Mouse (Mus musculus) cerebellum, adult (tissue): ENCODE results near the gene Krt78.

Experiments
- ATAC-seq: cut with Nextera tagmentation; 2 replicates; pipeline ENCODE4 v1.9.2; 2017; ENCODE audit warnings: mild to moderate bottlenecking, moderate library complexity, mixed read lengths; ENCODE audit not compliant: insufficient number of reproducible peaks, low FRiP score, low TSS enrichment

Gene Krt78

GRCm38 (mm10) chr15:101902171-101903149, 51.6 kb downstream of the Krt78 start:
- ATAC-seq: no peak
